Mouse (Mus musculus) cortical plate, adult 2 months (tissue): ENCODE results near the gene Primpol.

ENCODE experiments used
- CTCF ChIP-seq: fragments of 200-500 bp; IDR thresholded peaks from 2 replicates; pipeline ENCODE4 v1.5.1; 2011; ENCODE audit warnings: mild to moderate bottlenecking, control low read depth, low read length; ENCODE audit not compliant: insufficient read depth; ENCODE audit errors: extremely low read depth
- POLR2A ChIP-seq: fragments of 200-500 bp; IDR thresholded peaks from 2 replicates; pipeline ENCODE4 v1.6.1; 2011; ENCODE audit warnings: mild to moderate bottlenecking, low read length, control low read depth; ENCODE audit not compliant: insufficient read depth; ENCODE audit errors: extremely low read depth

GRCm38 (mm10) chr8:46585576-46585975, 31.4 kb downstream of the Primpol start:
- TF ChIP-seq CTCF (no peak), POLR2A (no peak)
